Mouse (Mus musculus): ENCODE results near the gene Tmbim4.
"Not testable (repeated sequence)": the region's sequence is repeated elsewhere in the genome, so short reads cannot be mapped to it uniquely, and the experiment has no call there.

Tmbim4 gene

DNA sequence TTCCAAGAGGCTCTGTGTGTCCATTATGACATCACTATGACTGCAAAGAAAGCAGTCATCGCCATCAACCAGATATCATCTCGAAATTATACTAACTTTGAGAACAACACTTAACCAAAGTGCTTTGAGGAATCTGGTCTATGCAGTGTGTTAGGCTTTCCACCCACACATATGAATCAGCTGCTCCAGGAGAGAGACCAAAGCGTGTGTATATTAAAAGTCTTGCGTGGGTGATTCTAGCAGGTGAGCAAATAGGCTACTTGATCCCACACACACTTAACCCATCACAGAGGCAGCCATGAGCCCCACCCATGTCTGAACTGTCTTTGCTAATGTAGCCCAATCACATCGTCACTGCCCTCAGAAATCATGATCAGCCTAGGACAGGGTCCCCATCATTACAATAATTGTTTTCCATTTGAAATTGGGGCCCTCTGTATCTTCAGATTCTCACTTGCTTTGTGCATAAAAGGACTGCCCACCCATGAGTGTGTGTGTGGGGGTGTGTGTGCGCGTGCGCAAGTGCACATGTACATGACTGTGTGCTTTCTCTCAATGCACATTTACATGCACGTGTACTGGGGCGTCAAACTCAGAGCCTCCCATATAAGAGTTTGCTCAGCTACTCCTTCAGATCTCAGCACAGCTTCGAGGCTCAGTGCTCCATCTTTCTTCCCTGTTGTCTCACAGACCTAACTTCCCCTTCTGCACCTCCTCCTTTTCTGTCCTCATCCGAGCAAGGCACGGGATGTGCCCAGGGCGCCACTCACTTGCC is 4.1 kb upstream of the Tmbim4 start:
- DNase-seq (ENCODE audit: low spot score), result no peak

DNA sequence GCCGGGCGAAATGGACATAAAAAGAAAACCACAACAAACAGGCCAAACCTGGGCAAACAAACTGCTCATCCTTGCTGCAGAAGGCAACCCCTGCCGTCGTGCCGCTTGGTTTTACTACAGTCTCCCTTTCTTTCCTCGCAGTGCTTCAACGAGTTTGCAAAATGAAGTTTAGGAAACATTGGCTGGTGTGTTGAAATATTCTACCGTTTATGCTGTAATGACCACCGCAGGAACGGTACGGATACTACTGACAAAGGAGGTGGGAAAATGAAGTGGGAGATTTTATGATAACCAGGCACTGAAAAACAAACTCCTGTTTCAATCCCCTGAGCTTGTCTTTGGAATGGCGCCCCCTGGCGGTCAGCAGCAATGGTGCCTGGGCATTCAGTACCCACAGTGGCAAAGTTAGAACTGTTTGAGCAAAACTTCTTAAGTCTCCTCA is 592 bp downstream of the Tmbim4 start, which contains the start of gene Irak3:
Irak3 (minus strand) TSS at position 170 of the 442 bp plus-strand sequence.
- DNase-seq (ENCODE audit: low spot score), result peak; percentile 65

DNA sequence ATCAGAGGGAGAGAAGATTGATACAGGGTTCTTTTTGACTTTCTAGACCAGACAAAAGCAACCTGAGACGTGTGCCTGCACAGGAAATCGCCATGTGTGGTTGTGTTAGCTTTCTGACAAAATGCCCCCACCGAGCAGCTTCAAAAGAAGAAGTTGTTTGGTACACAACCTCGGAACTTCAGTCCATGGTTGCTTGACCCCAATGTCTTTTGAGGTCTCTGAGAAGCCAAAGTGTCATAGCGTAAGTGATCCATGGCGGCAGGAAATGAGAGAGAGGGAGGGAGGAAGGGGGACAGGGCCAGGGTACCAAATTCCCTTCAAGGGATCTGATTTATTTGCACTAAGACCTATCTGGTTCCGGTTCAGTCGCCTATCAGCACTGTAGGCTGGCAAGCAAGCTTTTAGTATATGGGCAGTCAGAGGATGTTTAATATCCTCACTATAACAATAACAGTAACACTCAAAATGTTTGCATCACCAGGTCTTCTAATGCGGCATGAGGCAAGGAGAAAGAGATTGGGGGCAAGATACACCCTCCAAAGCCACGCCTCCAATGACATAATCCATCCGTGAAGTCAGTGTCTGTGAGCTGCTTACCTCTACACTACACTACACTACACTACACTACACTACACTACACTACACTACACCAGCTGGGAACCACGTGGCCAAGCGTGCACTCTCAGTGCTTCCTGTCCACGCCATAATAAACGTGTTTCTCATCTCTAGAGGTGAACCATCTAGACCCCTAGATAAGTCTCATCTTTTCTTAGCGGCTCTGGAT is 1.3 kb downstream of the Tmbim4 start:
- no peak for DNase-seq (ENCODE audit: low spot score)

- DNase-seq (ENCODE audit: low spot score), result no peak
These were observed 3.3 kb downstream of the Tmbim4 start for GRCm38 (mm10) chr10:120204591-120205210.

DNA sequence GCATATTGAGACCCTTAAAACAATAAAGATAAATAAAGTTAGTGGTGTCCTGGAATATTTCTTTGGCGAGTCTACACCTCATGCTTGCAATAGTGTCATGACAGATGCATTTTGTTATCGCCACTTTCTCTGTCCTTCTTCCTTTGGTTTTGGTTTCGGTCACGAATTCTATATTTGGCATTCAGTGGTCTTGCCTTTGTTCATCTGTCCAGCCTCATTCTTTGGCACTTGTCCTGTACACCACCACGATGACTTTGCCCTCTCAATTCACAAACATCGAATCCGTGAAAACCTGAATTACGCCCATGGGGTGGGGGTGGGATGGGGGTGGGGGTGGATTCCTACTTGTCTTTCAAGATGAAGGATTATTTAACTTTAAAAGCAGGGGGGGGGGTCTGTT is 6.6 kb downstream of the Tmbim4 start:
- DNase-seq (ENCODE audit: low spot score), result no peak

DNA sequence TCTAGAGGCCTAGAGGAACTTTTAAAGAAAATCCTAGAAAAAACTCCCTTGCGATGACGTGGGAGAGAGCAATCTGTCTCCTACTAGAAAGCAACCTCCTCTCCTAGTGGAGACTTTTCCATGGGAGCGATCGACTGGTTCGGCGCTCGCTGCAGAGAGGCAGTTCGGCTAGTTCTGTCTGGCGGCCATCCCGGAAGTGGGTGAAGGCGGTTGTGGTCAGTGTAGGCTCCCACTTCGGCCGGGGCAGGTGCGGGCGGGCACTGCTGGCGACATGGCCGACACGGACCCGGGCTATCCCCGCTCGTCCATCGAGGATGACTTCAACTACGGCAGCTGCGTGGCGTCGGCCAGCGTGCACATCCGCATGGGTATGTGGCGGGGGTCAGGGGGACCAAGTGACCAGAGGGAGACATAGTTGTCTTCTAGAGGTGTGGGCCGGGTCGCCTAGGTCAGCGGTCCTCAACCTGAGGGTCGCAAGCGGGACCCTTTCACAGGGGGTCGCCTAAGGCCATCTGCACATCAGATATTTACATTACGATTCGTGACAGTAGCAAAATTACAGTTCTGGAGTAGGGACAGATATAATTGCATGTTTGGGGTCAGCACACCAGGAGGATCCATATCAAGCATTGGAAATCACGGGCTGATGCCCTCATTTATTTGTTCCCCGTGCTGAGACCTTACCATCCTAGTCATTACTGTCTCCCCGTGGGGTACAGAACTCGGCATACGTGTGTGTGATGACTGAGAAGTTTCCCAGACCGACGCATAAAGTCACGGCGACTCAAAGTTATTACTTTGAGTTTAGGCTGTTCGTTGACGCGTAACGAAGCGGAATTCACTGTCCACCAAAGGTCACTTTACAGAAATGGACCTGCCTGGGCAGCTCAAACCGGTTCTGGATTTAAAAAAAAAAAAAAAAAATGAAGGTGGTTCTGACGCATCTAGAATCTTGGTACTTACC is 7.5 kb downstream of the Tmbim4 start:
- DNase-seq (ENCODE audit: low spot score), result peak; percentile 68

DNA sequence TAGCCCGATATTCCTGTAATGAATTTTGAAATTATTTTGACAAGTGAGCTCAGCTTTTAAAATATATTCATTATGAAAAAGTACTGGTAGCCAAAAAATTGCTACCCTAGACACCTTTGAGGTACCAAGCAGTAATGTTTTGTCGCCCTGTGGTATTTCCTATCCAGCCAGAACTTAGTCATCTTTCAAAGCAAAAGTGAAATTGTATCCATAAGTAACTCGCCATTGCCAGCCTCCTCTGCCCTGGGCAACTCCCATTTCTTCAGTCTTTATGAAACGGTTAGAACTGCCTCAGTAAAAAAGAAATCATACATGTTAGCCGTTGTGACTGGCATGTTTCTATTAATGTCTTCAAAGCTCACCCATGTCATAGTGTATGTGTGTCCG is 8.1 kb downstream of the Tmbim4 start:
- DNase-seq (ENCODE audit: low spot score), result no peak

DNA sequence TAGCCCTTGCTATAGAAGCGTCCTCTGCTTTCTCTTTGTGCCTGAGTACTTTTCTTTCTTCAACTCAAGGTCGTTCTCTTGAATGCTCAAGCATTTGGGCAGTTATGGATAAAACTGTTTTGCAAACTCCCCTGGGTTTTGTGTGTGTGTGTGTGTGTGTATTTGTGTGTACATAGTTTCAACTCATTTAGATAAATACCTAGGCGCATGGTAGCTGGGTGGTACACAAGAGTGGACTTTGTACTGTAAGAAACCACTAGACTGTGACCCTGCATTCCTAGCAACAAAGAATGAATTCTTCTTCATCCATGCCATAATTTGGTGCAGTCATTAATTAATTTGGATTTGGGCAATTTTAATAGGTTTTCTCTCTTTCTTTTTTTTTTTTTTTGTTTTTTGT is 8.7 kb downstream of the Tmbim4 start:
- DNase-seq (ENCODE audit: low spot score), result no peak

- not testable (repeated sequence) for DNase-seq (ENCODE audit: low spot score)
These were observed 15.7 kb downstream of the Tmbim4 start for GRCm38 (mm10) chr10:120217099-120217498.

GRCm38 (mm10) chr10:120218996-120219395 is 17.6 kb downstream of the Tmbim4 start:
- no peak for DNase-seq (ENCODE audit: low spot score)

DNA sequence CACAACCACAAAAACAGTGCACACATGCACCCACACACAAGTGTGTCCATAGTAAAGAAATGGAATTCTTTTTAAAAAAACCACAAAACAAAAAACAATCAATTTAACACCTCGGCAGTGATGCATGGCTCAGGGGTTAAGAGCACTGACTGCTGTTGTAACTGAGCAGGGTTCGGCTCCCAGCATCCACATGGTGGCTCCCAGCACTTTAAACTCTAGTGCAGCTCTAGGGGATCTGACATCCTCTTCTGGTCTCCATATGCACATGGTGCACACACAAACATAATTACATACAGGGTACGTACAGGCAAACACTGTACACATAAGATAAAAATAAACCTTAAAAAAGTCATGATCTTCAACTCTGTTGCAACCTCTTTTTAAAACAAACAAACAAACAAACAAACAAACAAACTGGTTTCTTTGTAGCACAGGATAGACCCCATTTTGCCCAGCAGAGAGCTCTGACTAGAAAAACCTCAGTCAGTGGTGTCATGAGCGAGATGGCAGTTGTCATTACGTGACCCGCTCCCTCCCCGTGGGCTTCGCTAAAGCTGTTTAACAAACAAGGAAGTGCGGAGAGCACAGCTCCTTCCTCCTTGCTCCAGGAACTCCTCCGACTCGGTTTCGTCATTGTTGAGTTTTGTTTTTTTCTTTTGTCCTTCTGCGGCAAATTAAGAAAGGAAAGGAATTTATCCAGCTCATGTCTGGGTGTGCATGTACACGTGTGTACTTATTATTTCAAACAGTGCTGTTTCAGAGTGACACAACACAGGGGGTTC is 18.4 kb downstream of the Tmbim4 start:
- no peak for DNase-seq (ENCODE audit: low spot score)

- DNase-seq (ENCODE audit: low spot score), result no peak
These were observed 19.4 kb downstream of the Tmbim4 start for GRCm38 (mm10) chr10:120220776-120221175.

DNA sequence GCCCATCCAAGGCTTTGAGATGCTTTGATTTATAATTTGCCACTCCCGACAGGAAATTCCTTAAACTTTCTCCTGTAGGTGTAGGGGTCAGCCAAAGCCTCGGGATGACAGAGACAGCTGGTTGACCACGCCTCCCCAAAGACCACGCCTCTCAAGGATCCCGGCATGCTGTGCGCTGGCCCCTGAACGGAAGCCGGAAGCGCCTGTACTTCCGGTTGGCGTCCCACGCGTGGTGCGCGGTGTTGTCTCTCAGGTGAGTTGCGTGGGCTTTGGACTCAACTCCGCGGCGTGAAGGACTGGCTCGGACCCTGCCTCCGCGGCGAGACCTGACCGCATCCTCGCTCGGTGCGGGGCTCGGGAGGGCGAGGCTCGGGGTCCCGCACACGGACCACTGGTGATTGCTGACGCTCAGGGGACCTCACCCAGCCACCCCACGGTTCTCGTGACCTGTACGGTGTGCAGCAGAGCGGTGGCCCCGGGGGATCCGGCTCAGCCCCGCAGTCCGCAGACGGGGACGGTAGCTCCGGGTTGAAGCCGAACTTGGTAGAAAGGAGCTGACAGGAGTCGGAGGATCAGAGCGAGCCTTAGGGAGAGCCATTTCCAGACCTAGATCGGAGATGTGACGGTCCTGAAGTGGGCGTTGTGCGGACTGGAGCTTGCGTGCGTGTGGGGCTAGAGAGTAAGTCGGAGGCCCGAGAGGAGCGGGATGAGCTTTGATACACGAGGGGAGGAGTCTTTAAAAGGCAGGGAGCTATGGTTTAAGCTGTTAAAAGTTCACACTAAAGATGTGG is 25.7 kb downstream of the Tmbim4 start, which contains the start of gene Llph:
Llph (plus strand) TSS at position 200 of the 791 bp plus-strand sequence.
- no peak for DNase-seq (ENCODE audit: low spot score)

GRCm38 (mm10) chr10:120231718-120232117 is 30.3 kb downstream of the Tmbim4 start:
- no peak for DNase-seq (ENCODE audit: low spot score)

DNA sequence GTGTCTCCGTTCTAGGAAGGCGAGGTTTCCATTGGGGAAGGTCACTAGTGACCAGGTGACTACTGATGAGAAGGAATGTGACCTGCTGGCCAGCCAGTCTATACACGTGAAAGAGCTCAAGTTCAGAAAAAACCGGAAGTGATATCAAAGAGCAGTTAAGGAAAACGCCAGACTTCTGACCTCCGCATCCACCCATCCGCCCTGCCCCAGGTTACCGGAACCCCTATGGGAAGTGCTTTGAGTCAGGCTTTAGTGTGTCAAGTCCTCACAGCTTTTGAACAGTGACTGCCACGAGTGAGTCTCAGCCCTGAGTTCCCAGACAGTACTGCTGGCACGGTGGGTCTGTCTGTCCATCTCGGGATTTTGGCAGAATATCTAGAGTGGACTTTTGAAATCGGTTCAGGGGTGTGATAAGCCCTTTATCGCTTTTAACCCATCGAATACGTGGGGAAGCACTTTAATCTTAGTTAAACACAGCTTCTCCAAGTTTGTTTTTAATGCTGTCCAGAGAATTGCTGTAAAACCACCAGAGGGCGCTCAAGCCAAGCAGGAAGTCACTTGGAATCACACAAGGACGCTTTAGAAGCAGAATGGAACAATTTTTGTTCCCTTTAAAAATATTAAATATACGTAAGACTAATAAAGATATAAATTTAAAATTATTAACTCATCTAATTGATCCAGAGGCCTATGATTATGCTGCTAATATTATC is 32.4 kb downstream of the Tmbim4 start:
- DNase-seq (ENCODE audit: low spot score), result peak; percentile 26

DNA sequence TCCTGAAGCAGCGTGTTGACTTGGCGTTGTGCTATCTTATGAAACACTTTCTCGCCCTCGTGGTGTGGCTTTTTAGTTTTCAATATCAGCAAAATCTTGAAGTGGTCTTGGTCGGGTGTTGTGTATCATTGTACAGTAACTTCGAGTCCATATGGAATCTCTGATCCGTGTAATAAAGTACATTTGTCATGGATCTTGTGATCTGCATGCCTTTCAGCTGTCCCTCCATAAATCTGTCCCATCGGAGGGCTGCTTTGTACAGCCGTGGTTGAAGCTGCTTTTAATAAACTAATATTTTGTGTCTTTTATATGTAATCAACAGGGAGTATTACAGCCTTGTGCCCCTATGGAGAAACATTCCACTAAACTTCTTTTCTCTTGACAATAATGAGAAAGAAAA is 35.5 kb downstream of the Tmbim4 start:
- DNase-seq (ENCODE audit: low spot score), result no peak

- DNase-seq (ENCODE audit: low spot score), result no peak
These were observed 36.9 kb downstream of the Tmbim4 start for GRCm38 (mm10) chr10:120238241-120238640.

GRCm38 (mm10) chr10:120239476-120239875 is 38.1 kb downstream of the Tmbim4 start:
- DNase-seq (ENCODE audit: low spot score), result no peak

GRCm38 (mm10) chr10:120242421-120242820 is 41.0 kb downstream of the Tmbim4 start:
- no peak for DNase-seq (ENCODE audit: low spot score)
